Mouse (Mus musculus) hindbrain, postnatal 0 days (tissue): Measurements from ENCODE around the gene Ascl3. TPM values are rescaled to one million over a fixed set of nuclear protein-coding genes. Genes with fewer than 3 reads are reported as not detected.

Source experiments
- ATAC-seq: fragments of 200-750 bp; cut with Nextera tagmentation; 2 replicates; pipeline ENCODE4 v1.8.0; 2017; ENCODE audit warnings: mild to moderate bottlenecking, moderate TSS enrichment, moderate library complexity
- DNase-seq: peaks from one replicate; pipeline ENCODE4 v3.0.0-alpha.2; 2015; ENCODE audit warnings: low spot score
- H3K27ac ChIP-seq: fragments of 300-500 bp; sonication (generic); 2 replicates; pipeline ENCODE4 v1.5.1; 2014; ENCODE audit warnings: mild to moderate bottlenecking
- H3K27me3 ChIP-seq: fragments of 300-500 bp; sonication (generic); 2 replicates; pipeline ENCODE4 v1.6.1; 2014; ENCODE audit warnings: low read length, mixed read lengths; ENCODE audit not compliant: insufficient read depth
- H3K36me3 ChIP-seq: fragments of 300-500 bp; sonication (generic); 2 replicates; pipeline ENCODE4 v1.6.1; 2014; ENCODE audit warnings: low read length, mixed read lengths; ENCODE audit not compliant: insufficient read depth
- H3K4me1 ChIP-seq: fragments of 300-500 bp; sonication (generic); 2 replicates; pipeline ENCODE4 v1.6.1; 2014; ENCODE audit warnings: antibody characterized with exemption, low read length, mixed read lengths; ENCODE audit not compliant: insufficient read depth
- H3K4me2 ChIP-seq: fragments of 300-500 bp; sonication (generic); 2 replicates; pipeline ENCODE4 v1.6.1; 2014; ENCODE audit warnings: low read depth, mild to moderate bottlenecking, low read length, moderate library complexity, mixed read lengths
- H3K4me3 ChIP-seq: fragments of 300-500 bp; sonication (generic); 2 replicates; pipeline ENCODE4 v1.5.1; 2014; ENCODE audit warnings: low read length
- H3K9ac ChIP-seq: fragments of 300-500 bp; sonication (generic); replicated peaks from 2 replicates; pipeline ENCODE4 v1.6.1; 2014; ENCODE audit warnings: mild to moderate bottlenecking, low read length, moderate library complexity, mixed read lengths
- H3K9me3 ChIP-seq: fragments of 300-500 bp; sonication (generic); 2 replicates; pipeline ENCODE4 v1.6.1; 2016; ENCODE audit warnings: low read length, mixed read lengths
- CTCF ChIP-seq: IDR thresholded peaks from 2 replicates; pipeline ENCODE4 v1.5.1; 2016; ENCODE audit warnings: antibody characterized with exemption, control low read depth, low read depth
- WGBS: fragments of 180-500 bp; shearing (Covaris S2); extraction: QIAGEN DNeasy Blood & Tissue Kit; methylation state at CpG from one replicate; pipeline ENCODE4 v1.1.7; 2014; 5-methylcytosine and 5-hydroxymethylcytosine counted together
- polyA plus RNA-seq: library from polyadenylated mRNA; unstranded; fragments of >200 nt; fragmentation: Nextera tagmentation; extraction: Ambion mirVana; gene quantifications from 2 replicates; pipeline ENCODE4 v1.2.1, GENCODE M21; 2015
- total RNA-seq: library from RNA; depleted of rRNA; stranded (reverse); fragments of >200 nt; gene quantifications from 2 replicates; pipeline ENCODE4 v1.2.3, GENCODE M21; 2014

The Ascl3 gene
- total and polyA plus RNA-seq, 2 experiments from 2014 or later: 0.44 TPM; not detected in 1

DNA sequence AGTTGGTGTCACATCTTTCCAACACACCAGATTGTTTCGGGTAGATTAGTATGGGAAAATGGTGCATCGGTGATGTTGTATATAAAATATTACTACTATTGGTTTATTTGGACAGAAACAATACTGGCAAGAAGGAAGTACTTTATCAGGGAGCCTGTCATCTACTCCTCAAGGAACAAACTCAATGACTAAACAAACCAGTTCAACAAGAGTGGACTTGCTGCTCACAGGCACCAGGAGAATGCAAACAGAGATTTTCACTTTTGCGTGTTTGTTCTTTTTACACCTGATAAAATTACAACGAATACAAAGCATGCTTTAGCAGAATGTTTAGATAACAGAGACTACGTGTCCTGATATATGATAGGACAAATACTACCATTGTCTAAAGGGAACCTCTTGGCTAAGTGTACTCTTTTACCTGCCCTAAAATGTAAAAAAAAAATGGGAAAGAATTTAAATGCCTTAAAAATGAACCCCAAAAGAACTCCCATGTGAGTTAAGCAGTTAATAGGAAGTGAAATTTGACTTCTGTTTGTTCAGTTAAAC lies 8.4 kb upstream of the Ascl3 start:
- H3K36me3 ChIP-seq: peaks cover 54% of the 10 kb centered on the region

DNA sequence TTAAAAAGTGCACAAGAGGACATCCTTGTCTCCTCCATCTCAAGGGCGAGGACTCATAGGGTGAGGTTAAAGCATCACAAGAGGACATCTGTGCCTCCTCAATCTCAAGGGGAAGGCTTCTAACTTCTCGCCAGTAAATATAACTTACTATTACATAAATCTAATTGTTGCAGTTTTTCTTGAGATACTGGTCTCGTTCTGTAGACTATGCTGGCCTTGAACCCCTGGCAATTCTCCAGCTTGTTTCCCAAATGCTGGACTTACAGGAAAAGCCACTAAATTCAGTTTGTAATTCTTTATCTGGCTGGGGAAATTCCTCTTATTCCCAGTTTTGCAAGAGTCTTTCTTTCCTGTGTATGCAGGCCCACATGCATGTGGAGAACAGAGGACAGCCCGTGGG lies 3.3 kb upstream of the Ascl3 start:
- Histone ChIP-seq H3K27ac (no peak overlapping the region), H3K4me1 (no peaks in the 10 kb centered on the region), H3K4me2 (no peak overlapping the region), H3K4me3 (no peak overlapping the region), H3K36me3 (peaks cover 28% of the 10 kb centered on the region), H3K27me3 (no peaks in the 10 kb centered on the region), H3K9ac (no peak overlapping the region), H3K9me3 (no peaks in the 10 kb centered on the region)
- TF ChIP-seq CTCF: no peak
- 91% methylated on average over 4 of the region's 4 CpGs for WGBS
- DNase-seq (no peak), ATAC-seq (no peak)

More for the DNA sequence above, 8.4 kb upstream of the Ascl3 start:
- H3K4me1 ChIP-seq: no peaks in the 10 kb centered on the region
- H3K9me3 ChIP-seq: no peaks in the 10 kb centered on the region
- H3K27me3 ChIP-seq: no peaks in the 10 kb centered on the region
- TF ChIP-seq CTCF: no peak
- H3K27ac ChIP-seq: no peak overlapping the region
- no peak overlapping the region for H3K4me2 ChIP-seq
- WGBS: 94% methylated on average over 5 of the region's 5 CpGs
- ATAC-seq (no peak), DNase-seq (no peak)
- H3K4me3 ChIP-seq: no peak overlapping the region
- H3K9ac ChIP-seq: no peak overlapping the region

DNA sequence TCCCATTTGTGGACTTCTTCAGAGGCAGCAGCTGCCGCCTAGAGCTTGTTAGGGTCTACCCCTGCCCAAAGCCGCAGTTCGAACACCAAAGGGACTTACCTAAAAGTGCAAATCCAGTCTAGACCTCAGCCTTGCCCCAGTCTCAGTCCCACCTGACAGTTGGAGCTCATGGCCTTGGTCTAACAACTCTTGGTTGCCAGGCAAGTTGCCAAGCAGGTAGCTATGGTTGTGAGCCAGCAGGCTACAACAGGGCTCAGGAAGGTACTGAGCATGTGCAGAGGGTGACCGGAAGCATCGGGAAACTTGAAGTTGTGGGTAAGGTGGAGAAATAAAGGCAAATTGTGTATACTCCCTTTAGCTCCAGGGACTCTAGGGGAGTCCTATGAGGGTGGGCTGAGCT lies 7.8 kb downstream of the Ascl3 start, which contains the start of gene BC051019:
BC051019 (minus strand) TSS at position 154 of the 400 bp plus-strand sequence.
- Histone ChIP-seq H3K4me3 (no peak within 1 kb of the TSS), H3K27ac (no peak within 1 kb of the TSS), H3K4me2 (no peak within 1 kb of the TSS), H3K9ac (no peak within 1 kb of the TSS), H3K9me3 (no peaks in the 10 kb centered on the region), H3K36me3 (no peaks in the 10 kb centered on the region), H3K27me3 (no peaks in the 10 kb centered on the region), H3K4me1 (no peaks in the 10 kb centered on the region)
- DNase-seq: no peak
- no peak for TF ChIP-seq CTCF
- 93% methylated on average over 5 of the region's 5 CpGs for WGBS
- no peak for ATAC-seq

DNA sequence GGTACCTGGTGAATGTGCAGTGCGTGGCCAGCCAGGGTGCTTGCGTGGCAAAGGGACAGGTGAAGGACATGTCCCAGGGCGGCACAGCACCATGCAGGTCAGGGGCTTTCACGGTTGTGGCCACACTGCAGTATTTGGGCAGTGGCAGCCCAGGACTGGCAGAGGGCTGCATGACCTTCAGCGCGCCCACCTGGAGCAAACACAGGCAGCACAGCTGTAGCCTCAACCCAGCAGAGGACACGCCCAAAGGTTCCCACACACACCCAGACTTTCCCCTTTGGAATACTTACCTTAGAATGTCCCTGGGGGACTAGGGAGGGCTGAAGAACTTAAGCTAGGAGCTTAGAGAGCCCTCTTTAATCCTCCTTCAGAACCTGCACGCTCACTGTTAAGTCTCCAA lies 8.4 kb downstream of the Ascl3 start:
- Histone ChIP-seq H3K9ac (no peak overlapping the region), H3K4me2 (no peak overlapping the region), H3K4me3 (no peak overlapping the region), H3K27ac (no peak overlapping the region), H3K27me3 (no peaks in the 10 kb centered on the region), H3K4me1 (no peaks in the 10 kb centered on the region), H3K9me3 (no peaks in the 10 kb centered on the region), H3K36me3 (no peaks in the 10 kb centered on the region)
- WGBS: 94% methylated on average over 8 of the region's 8 CpGs
- DNase-seq: no peak
- no peak for TF ChIP-seq CTCF
- ATAC-seq: no peak

DNA sequence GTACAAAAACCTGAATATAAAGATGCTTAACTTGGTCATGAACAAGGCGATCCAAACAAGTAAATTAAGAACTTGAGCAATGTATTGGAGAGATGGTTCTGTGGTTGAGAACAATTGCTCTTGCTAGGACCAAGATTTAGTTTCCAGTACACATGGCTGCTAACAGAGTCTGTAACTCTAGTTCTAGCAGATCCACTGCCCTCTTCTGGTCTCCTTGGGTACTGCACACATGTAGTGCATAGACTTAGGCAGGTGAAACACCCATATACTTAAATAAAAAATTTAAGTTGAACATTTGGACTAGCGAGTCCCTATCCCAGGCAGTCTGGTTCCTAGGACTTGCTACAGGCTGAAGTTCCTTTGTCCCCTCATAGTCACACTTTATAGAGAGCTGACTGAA lies 8.9 kb downstream of the Ascl3 start:
- peak; percentile 32 for TF ChIP-seq CTCF
- Histone ChIP-seq H3K27me3 (no peaks in the 10 kb centered on the region), H3K4me1 (no peaks in the 10 kb centered on the region), H3K4me2 (no peak overlapping the region), H3K9me3 (no peaks in the 10 kb centered on the region), H3K9ac (no peak overlapping the region), H3K4me3 (no peak overlapping the region), H3K27ac (no peak overlapping the region), H3K36me3 (no peaks in the 10 kb centered on the region)
- 97% methylated on average over 2 of the region's 2 CpGs for WGBS
- ATAC-seq (no peak), DNase-seq (no peak)

DNA sequence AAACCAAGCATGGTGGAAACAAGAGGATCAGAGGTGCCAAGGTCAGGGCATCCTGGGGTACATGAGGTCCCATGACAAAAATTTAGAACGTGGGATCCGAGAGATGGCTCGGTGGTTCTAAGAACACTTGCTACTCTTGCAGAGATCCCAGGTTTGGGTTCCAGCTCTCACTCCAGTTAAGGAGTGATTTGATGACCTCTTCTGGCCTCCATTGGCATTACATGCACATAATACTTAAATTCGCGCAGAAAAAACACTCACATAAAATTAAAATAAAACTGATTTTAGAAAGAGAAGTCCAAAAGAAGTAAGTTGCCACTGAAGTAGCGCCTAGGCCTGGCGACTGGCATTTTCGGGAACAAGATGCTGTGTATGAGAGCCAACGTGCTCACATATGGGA lies 12.2 kb downstream of the Ascl3 start:
- no peaks in the 10 kb centered on the region for H3K4me1 ChIP-seq
- no peaks in the 10 kb centered on the region for H3K9me3 ChIP-seq
- no peak overlapping the region for H3K27ac ChIP-seq
- peak; percentile 66 for TF ChIP-seq CTCF
- H3K4me2 ChIP-seq: no peak overlapping the region
- no peak overlapping the region for H3K9ac ChIP-seq
- 59% methylated on average over 9 of the region's 9 CpGs for WGBS
- no peaks in the 10 kb centered on the region for H3K36me3 ChIP-seq
- ATAC-seq (no peak), DNase-seq (peak; percentile 78)
- no peak overlapping the region for H3K4me3 ChIP-seq
- H3K27me3 ChIP-seq: no peaks in the 10 kb centered on the region

DNA sequence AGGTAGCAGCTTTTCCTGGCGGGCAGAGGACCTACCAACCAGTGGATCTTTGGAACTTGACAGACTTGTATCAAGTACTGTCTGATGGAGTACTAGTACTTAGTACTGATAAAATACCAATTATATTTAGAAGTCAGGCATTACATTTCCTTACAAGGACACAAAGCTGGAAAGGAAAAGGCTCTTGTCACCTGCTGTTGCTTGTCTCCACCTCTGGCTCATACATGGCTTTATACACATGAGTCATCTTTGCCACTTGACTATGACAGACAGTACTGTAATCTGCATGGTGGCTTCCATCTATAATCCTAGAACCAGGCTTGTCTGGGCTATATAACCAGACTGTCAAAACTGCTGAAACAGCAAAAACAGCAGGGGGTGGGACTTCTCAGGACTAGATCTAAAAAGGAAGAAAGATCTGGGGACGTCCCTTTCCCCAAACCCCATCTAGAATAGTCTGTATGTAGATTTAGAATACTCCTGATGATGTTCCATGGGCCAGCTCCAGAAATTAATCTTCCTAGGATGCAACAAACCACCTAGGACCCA lies 18.0 kb downstream of the Ascl3 start:
- 85% methylated on average over 2 of the region's 2 CpGs for WGBS
- H3K27ac ChIP-seq: no peak overlapping the region
- H3K9me3 ChIP-seq: no peaks in the 10 kb centered on the region
- no peak overlapping the region for H3K4me2 ChIP-seq
- H3K4me3 ChIP-seq: no peak overlapping the region
- ATAC-seq: no peak
- no peaks in the 10 kb centered on the region for H3K4me1 ChIP-seq
- no peak for TF ChIP-seq CTCF
- H3K9ac ChIP-seq: no peak overlapping the region
- H3K27me3 ChIP-seq: no peaks in the 10 kb centered on the region
- 0 out of 2 replicates have a peak, but pooled peaks cover 12% of the 10 kb centered on the region for H3K36me3 ChIP-seq
- DNase-seq: no peak
